Mouse (Mus musculus) liver, embryonic 14.5 days (tissue): ENCODE data around the gene Slc38a8. TPM values are rescaled to one million over a fixed set of nuclear protein-coding genes. Genes with fewer than 3 reads are reported as not detected.
A peak's percentile ranks its signal among the peaks of the same experiment; 100 is the strongest.

Experiments
- ATAC-seq: fragments of 200-750 bp; cut with Nextera tagmentation; 2 replicates; pipeline ENCODE4 v1.8.0; 2017; ENCODE audit warnings: moderate number of reproducible peaks, mild to moderate bottlenecking, moderate library complexity; ENCODE audit not compliant: insufficient read depth
- DNase-seq, 3 experiments: peaks; one replicate each; pipeline ENCODE4 v3.0.0-alpha.2; 2012 to 2013; ENCODE audit warnings: low read depth in 3 of 3, low spot score in 3 of 3
- H3K27ac ChIP-seq: fragments of 300-500 bp; sonication (generic); 2 replicates; pipeline ENCODE4 v1.5.1; 2014; ENCODE audit warnings: moderate library complexity, mild to moderate bottlenecking, control low read depth, inconsistent platforms
- H3K27me3 ChIP-seq: fragments of 300-500 bp; sonication (generic); 2 replicates; pipeline ENCODE4 v1.6.1; 2014; ENCODE audit warnings: mild to moderate bottlenecking, low read length, moderate library complexity; ENCODE audit not compliant: control insufficient read depth, insufficient read depth
- H3K36me3 ChIP-seq: fragments of 300-500 bp; sonication (generic); replicated peaks from 2 replicates; pipeline ENCODE4 v1.6.1; 2014; ENCODE audit warnings: low read depth; ENCODE audit not compliant: control insufficient read depth, insufficient read depth
- H3K4me1 ChIP-seq, 2 experiments: fragments of 200-500 bp in 1 of 2; fragments of 300-500 bp in 1 of 2; sonication (generic) in 1 of 2; replicated peaks; 2 replicates each; pipeline ENCODE4 v1.6.1; 2012 to 2014; ENCODE audit warnings: antibody characterized with exemption in 1 of 2, inconsistent platforms in 1 of 2, low read length in 1 of 2; ENCODE audit not compliant: control insufficient read depth in 2 of 2, insufficient read depth in 2 of 2
- H3K4me2 ChIP-seq: fragments of 300-500 bp; sonication (generic); 2 replicates; pipeline ENCODE4 v1.6.1; 2014; ENCODE audit warnings: low read depth, mild to moderate bottlenecking, control low read depth, moderate library complexity
- H3K4me3 ChIP-seq, 2 experiments: fragments of 200-500 bp in 1 of 2; fragments of 300-500 bp in 1 of 2; sonication (generic) in 1 of 2; 2 replicates each; pipeline ENCODE4 v1.5.1; 2012 to 2014; ENCODE audit warnings: low read depth in 2 of 2, low read length in 2 of 2, mild to moderate bottlenecking in 2 of 2, control low read depth in 1 of 2, inconsistent platforms in 1 of 2, moderate library complexity in 1 of 2; ENCODE audit not compliant: insufficient read depth in 1 of 2
- H3K9ac ChIP-seq: fragments of 300-500 bp; sonication (generic); replicated peaks from 2 replicates; pipeline ENCODE4 v1.6.1; 2014; ENCODE audit warnings: mild to moderate bottlenecking, control low read depth, moderate library complexity
- H3K9me3 ChIP-seq: fragments of 300-500 bp; sonication (generic); 2 replicates; pipeline ENCODE4 v1.6.1; 2016; ENCODE audit warnings: low read length, mixed read lengths; ENCODE audit not compliant: control insufficient read depth
- CTCF ChIP-seq: IDR thresholded peaks from 2 replicates; pipeline ENCODE4 v1.5.1; 2016; ENCODE audit warnings: antibody characterized with exemption, low read depth, control low read depth
- EP300 ChIP-seq: IDR thresholded peaks from 2 replicates; pipeline ENCODE4 v1.6.1; 2016; ENCODE audit warnings: antibody characterized with exemption, low read depth
- WGBS: fragments of 180-500 bp; shearing (Covaris S2); extraction: QIAGEN DNeasy Blood & Tissue Kit; methylation state at CpG from one replicate; pipeline ENCODE4 v1.1.7; 2014; ENCODE audit not compliant: insufficient replicate concordance; 5-methylcytosine and 5-hydroxymethylcytosine counted together
- polyA plus RNA-seq, 2 experiments: library from polyadenylated mRNA; depleted of rRNA in 1 of 2; stranded (reverse) in 1 of 2; unstranded in 1 of 2; fragments of >200 nt; fragmentation: Nextera tagmentation in 1 of 2; extraction: Ambion mirVana in 1 of 2; gene quantifications; 2 replicates each; pipeline versions ENCODE4 v1.2.1 to v1.2.3; 2012 to 2014

Gene Slc38a8
- polyA plus RNA-seq, 2 experiments, result 0.02 TPM; not detected in 1

GRCm38 (mm10) chr8:119442013-119442412 lies 59.5 kb downstream of the Slc38a8 start:
- no peaks in the 10 kb centered on the region for H3K9me3 ChIP-seq
- DNase-seq (no peak), ATAC-seq (no peak)
- H3K27me3 ChIP-seq, result peaks cover 12% of the 10 kb centered on the region
- no peak overlapping the region for H3K4me2 ChIP-seq
- no peak overlapping the region for H3K27ac ChIP-seq
- H3K36me3 ChIP-seq, result no peaks in the 10 kb centered on the region; the same call in 1 of the 2 replicates
- 47% methylated on average over 5 of the region's 5 CpGs for WGBS
- no peak overlapping the region for H3K9ac ChIP-seq
- no peaks in the 10 kb centered on the region for H3K4me1 ChIP-seq
- H3K4me3 ChIP-seq, result no peak overlapping the region
- TF ChIP-seq CTCF (0 out of 2 replicates have a peak, but pooled peaks have one; percentile 1), EP300 (no peak)

DNA sequence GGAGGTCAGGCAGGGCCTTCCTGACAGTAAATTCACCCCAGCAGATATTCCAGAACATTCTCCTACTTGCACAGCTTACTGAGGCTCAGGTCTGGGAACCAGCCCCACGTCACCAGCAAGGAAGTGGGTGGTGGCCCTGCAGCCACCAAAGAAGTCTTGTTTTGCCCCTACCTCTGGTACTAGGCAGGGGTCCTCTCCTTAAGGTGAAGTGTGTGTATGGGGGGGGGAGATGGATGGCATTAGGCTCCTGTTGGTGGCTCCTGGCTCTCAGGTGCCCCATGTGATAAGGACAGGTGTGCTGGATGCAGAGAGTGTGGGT lies 60.6 kb downstream of the Slc38a8 start:
- H3K9me3 ChIP-seq, result no peaks in the 10 kb centered on the region
- DNase-seq (no peak), ATAC-seq (peak; percentile 2; the same call in 1 of the 2 replicates)
- H3K4me2 ChIP-seq, result no peak overlapping the region
- no peak for TF ChIP-seq EP300
- TF ChIP-seq CTCF, result no peak
- H3K27me3 ChIP-seq, result peaks cover 2% of the 10 kb centered on the region; the same call in 1 of the 2 replicates
- no peak overlapping the region for H3K27ac ChIP-seq
- 32% methylated on average over 1 of the region's 1 CpGs for WGBS
- H3K9ac ChIP-seq, result no peak overlapping the region
- no peaks in the 10 kb centered on the region; the same call in 1 of the 2 replicates for H3K36me3 ChIP-seq
- no peak overlapping the region for H3K4me3 ChIP-seq
- peaks cover 0 to 6% of the 10 kb centered on the region in 2 experiments; a peak in 2 of 4 replicates for H3K4me1 ChIP-seq

DNA sequence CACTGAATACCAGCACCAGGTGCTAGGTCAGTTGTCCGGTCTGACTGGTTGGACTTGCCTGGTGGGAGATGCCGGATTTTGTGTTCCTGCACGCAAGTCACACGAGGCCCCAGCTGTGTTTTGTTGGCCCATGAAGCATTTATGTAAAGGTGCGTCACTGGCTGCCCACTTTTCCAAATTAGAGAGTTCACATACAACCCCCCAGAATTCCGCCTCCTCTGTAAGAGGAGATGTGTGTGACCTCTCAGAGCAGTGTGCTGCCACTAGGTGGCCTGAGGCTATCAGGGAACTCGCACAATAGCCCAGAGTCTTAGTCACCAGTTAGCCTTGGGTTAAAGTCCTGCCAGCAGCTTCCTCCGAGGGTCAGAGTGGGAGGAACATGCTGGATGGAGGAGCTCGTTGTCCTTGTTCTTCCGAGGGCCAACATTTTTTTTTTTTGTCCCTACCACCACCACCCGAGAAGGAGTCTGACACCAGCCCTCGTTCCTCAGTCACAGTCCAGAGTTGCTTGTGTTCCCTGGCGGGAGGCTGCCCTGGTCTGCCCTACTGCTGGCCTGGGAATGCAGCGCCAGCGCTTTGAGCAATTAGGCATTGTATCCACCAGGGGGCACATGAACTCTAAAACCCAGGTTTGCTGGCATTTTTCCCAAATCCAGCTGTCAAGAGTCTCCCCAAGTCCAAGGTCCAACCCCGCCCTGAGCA lies 61.1 kb downstream of the Slc38a8 start:
- H3K4me1 ChIP-seq, result peaks cover 0 to 6% of the 10 kb centered on the region in 2 experiments; a peak in 2 of 4 replicates
- H3K4me3 ChIP-seq, result no peak overlapping the region
- H3K36me3 ChIP-seq, result no peaks in the 10 kb centered on the region; the same call in 1 of the 2 replicates
- no peaks in the 10 kb centered on the region for H3K27me3 ChIP-seq
- ATAC-seq (peak; percentile 16; the same call in 1 of the 2 replicates), DNase-seq (no peak)
- TF ChIP-seq EP300 (no peak), CTCF (peak; percentile 77)
- H3K27ac ChIP-seq, result no peak overlapping the region
- no peaks in the 10 kb centered on the region for H3K9me3 ChIP-seq
- WGBS, result 24% methylated on average over 16 of the region's 16 CpGs
- no peak overlapping the region for H3K9ac ChIP-seq
- H3K4me2 ChIP-seq, result peak overlapping the region; percentile 42

DNA sequence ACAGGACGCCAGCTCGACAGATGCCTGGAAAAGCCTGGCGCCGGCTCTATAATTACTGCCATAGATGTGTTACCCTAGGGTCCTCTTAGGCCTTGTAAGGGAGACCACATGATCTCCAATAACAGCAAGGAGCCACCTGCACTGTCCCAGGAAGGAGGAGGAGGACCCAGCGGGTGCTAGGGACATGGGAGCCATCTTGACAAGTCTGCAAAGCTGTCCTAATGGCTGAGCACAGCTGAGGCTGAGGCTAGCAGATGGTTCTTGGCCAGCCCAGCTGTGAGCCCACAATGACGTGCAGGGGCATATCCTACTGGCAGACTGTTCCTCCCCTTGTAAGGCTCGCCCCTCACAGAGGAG lies 61.6 kb downstream of the Slc38a8 start:
- Histone ChIP-seq H3K4me3 (no peak overlapping the region), H3K27ac (no peak overlapping the region), H3K4me2 (peak overlapping the region; percentile 42), H3K9me3 (no peaks in the 10 kb centered on the region), H3K4me1 (peaks cover 0 to 6% of the 10 kb centered on the region in 2 experiments; a peak in 2 of 4 replicates), H3K36me3 (no peaks in the 10 kb centered on the region; the same call in 1 of the 2 replicates), H3K27me3 (no peaks in the 10 kb centered on the region), H3K9ac (no peak overlapping the region)
- WGBS, result 59% methylated on average over 7 of the region's 7 CpGs
- no peak for DNase-seq
- TF ChIP-seq EP300 (no peak), CTCF (no peak)
- ATAC-seq, result no peak

GRCm38 (mm10) chr8:119439424-119439823 lies 62.1 kb downstream of the Slc38a8 start:
- ATAC-seq (no peak), DNase-seq (no peak)
- Histone ChIP-seq H3K36me3 (no peaks in the 10 kb centered on the region; the same call in 1 of the 2 replicates), H3K9ac (no peak overlapping the region), H3K27me3 (no peaks in the 10 kb centered on the region), H3K9me3 (no peaks in the 10 kb centered on the region), H3K4me1 (peaks cover 0 to 6% of the 10 kb centered on the region in 2 experiments; a peak in 2 of 4 replicates), H3K4me2 (peak overlapping the region; percentile 42), H3K27ac (no peak overlapping the region), H3K4me3 (peak overlapping the region; percentile 13 to 50)
- WGBS, result 73% methylated on average over 2 of the region's 2 CpGs
- no peak for TF ChIP-seq EP300
- no peak for TF ChIP-seq CTCF
